Mouse (Mus musculus) G1E (cell line): ENCODE measurements around the gene Wfikkn1.

ENCODE experiments used
- CTCF ChIP-seq: IDR thresholded peaks from 2 replicates; pipeline ENCODE4 v1.5.1; 2012; ENCODE audit warnings: low read depth, low read length, inconsistent platforms, mixed read lengths
- GATA1 ChIP-seq: IDR thresholded peaks from 2 replicates; pipeline ENCODE4 v1.6.1; 2012; ENCODE audit warnings: borderline replicate concordance, low read length, inconsistent platforms, mixed read lengths
- GATA2 ChIP-seq: IDR thresholded peaks from 2 replicates; pipeline ENCODE4 v1.6.1; 2012; ENCODE audit warnings: low read depth, low read length, inconsistent platforms, borderline replicate concordance
- POLR2AphosphoS5 ChIP-seq: IDR thresholded peaks from 2 replicates; pipeline ENCODE4 v1.6.1; 2012; ENCODE audit warnings: low read depth, low read length, inconsistent platforms; ENCODE audit not compliant: insufficient replicate concordance
- TAL1 ChIP-seq: conservative IDR thresholded peaks from 2 replicates; pipeline ENCODE4 v1.6.1; 2012; ENCODE audit warnings: low read depth, low read length, inconsistent platforms, mixed read lengths

DNA sequence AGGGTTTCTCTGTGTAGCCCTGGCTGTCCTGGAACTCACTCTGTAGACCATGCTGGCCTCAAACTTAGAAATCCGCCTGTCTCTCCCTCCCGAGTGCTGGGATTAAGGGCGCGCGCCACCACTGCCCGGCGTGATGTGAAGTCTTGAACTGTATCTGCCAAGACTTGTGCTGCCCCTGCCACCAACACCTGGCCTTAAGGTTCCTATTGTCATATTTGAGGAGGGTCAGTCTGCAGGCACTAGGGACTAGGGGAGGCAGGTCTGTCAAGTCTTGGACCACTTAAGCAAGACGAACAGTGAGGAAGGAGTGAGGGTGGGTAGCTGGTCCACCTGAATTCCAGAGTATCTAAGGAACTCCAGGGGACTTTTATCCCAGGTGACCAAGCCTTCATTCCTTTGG, 11.2 kb downstream of the Wfikkn1 start:
- no peak for TF ChIP-seq CTCF
- TF ChIP-seq POLR2AphosphoS5, result no peak
- TF ChIP-seq GATA1, result no peak
- no peak for TF ChIP-seq TAL1
- TF ChIP-seq GATA2, result no peak
